Mouse (Mus musculus): ENCODE data around the gene Mfsd13b.

Gene Mfsd13b

GRCm38 (mm10) chr7:121043510-121043909 lies 61.2 kb downstream of the Mfsd13b start:
- no peak for DNase-seq (ENCODE audit: low spot score)

- no peak for DNase-seq (ENCODE audit: low spot score)
Observed at GRCm38 (mm10) chr7:121044251-121044650, 61.9 kb downstream of the Mfsd13b start.

- no peak for DNase-seq (ENCODE audit: low spot score)
Observed at GRCm38 (mm10) chr7:121045671-121046453, 63.6 kb downstream of the Mfsd13b start.

- no peak for DNase-seq (ENCODE audit: low spot score)
Observed at GRCm38 (mm10) chr7:121047624-121048023, 65.3 kb downstream of the Mfsd13b start.

- no peak for DNase-seq (ENCODE audit: low spot score)
Observed at GRCm38 (mm10) chr7:121053071-121053470, 70.8 kb downstream of the Mfsd13b start.

- no peak for DNase-seq (ENCODE audit: low spot score)
Observed at GRCm38 (mm10) chr7:121059477-121060218, 77.3 kb downstream of the Mfsd13b start.

GRCm38 (mm10) chr7:121064309-121064708 lies 82.0 kb downstream of the Mfsd13b start:
- DNase-seq (ENCODE audit: low spot score): no peak

Data from ovary, postnatal 36 days (tissue).